Mouse (Mus musculus) c-Kit-positive CD71-positive TER-119-negative erythroid progenitor cells, embryonic 14.5 days (primary cell): ENCODE measurements around the gene Capn15.
A peak's percentile ranks its signal among the peaks of the same experiment; 100 is the strongest.

Experiments used
- DNase-seq: peaks from one replicate; pipeline ENCODE4 v3.0.0-alpha.2; 2013; ENCODE audit warnings: low read depth

Gene Capn15

DNA sequence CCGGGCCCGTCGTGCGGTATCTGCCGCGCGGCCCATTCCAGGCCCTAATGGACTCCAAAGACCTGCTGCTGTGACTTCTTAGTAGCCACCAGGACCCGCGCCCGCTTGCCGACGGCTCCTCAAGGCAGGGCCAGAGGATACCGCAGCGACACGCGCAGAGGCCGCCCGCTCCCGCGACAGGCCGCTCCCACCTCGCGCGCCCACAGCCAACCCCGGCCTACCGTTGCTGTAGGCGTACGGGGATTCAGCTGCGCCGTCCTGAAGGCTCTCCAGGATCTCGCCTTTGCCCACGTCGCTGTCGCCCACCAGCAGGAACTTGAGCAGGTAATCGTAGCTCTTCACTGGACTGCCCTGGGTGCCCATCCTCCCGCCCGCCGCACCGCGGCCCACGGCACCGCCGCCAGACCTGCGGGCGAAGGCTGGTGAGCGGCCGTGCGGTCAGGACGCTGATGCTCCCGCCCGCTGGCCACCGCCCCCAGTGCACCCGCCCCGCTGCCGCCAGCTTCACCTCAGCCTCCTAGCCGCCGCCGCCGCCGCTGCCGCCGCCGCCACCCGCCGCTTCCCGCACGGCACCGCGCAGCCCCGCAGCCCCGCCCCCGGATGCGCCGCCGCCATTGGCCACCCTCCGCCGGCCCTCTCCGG is 66.3 kb downstream of the Capn15 start, which contains the start of gene Rab40c:
Gene Rab40c (minus strand): TSS at position 584 of the 642 bp plus-strand sequence.
- peak; percentile 53 for DNase-seq

DNA sequence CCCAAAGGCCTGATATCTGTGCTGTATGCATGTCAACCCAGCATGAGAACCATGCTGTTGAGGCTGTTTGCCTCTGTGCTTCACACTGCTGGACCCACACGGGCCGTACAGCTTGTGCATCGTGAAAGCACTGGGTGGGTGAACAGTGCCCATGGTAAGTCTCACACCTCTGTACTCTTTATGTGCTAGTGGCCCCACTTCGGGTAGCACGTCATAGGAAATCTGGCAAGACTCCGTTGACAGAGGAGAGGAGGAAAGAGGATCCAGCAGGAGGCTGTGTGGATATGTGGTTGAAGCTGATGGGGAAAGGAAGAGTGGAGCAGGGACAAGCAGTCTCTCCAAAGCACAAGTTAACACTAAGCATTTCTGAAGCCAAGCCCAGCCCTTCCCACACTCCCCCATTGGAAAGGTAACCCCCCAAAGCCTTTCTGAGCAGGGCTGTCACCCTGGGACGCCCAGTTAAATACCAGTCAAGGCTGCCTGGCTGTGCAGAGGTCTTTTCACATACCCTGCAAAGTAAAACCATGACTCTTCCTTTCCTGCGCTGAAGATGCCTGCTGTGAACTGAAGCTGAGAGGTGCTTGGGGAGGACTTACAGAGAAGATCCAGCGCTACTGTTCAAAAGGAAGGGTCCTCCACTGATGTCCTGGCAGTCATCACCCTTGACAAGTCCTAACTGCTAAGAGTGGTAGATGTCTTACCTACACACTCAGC is 67.4 kb downstream of the Capn15 start:
- no peak for DNase-seq

DNA sequence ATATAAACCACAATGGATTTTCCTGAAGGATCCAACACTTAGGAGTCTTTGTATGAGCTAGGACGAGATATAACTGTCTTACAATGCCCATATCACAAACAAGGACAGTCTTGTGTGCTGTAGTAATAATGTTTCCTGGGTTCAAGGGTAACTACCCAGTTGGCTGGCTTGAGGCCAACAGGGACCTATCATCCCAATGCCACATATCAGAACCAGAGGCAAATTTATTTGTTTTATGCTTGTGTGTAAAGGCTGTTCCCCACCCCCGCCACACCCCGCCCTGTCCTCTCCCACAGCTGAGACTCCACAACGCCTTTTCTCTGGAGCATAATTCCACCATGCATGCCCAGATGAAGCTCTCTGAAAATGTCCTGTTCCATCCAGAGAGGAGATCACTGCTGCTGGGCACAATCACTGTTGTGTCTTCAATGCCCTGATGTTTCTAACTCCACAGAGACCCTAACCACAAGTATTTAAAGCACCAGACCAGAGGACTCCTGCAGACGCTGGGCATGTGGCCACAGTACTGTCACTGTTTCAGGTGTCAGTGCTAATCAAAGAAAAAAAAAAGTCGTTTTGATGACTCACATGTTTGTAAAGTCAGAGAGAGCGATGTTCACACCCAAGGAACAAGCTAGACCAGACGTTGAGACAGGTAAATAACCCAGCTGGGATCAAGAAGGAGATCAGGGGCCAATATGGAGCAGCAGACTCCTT is 68.5 kb downstream of the Capn15 start:
- DNase-seq, result no peak

DNA sequence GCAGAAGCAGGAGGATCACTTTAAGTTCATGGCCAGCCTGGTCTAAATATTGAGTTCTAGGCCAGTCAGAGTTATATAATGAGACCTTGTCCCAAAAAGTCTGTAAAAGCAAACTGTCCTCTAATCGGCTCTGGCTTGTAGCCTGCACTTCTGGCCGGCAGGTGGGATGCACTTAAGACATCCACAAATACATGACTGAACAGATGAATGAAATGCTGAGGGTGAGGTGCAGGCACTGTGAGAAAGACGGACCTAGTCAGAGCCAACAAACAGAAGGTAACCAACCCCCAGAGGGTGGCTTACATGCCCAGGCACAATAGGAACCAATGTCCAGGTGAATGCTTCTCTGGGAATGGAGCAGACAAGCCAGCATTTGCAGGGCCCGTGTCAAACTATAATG is 71.3 kb downstream of the Capn15 start:
- DNase-seq, result no peak

DNA sequence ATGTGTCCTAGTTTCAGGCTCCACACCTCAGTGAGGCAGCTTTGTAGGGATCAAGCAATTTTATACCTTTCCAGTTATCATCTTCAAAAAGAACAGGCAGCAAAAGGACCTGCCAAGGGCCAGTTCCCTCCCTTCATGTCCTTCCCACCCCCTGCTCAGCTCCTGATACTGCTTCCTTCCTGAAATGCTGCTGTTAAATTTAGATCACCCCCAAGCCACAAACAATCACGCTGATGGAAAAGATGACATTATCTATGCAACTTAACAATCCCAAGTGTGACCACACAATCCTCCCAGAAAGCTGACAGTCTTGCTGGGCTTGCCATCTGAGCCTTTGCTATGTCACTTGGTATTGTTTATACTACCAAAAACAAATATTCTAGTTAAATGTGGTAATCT is 71.7 kb downstream of the Capn15 start:
- DNase-seq, result no peak

DNA sequence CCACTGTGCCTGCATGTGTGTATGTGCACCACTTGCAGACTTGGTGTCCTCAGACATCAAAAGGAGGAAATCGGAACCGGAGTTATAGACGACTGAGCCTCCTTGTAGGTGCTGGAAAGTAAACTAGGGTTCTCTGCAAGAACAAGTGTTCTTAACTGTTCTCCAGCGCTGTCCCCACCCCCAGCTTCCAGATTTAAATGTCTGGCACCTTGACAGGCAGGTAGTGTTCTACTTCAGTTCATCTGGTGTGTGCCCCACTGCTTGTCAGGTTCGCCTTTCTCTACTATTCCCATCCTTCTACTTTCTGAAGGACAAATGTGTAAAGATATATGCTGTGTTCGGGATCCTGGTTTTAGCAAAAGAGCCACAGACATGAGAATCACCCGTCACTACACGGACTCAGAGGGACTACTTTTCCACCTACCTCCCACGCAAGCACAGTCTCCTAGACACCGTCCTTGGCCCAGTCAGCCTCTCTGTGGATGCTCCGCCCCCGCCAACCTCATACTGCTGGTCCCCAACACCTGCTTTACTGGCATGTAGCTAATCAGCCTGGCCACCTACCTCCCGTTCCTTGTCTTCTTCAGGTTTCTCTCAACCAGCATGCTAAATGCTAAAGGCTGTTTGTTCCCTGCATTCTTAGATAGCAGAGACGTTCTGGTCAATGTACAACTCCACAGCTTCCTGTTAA is 72.3 kb downstream of the Capn15 start:
- DNase-seq, result no peak

DNA sequence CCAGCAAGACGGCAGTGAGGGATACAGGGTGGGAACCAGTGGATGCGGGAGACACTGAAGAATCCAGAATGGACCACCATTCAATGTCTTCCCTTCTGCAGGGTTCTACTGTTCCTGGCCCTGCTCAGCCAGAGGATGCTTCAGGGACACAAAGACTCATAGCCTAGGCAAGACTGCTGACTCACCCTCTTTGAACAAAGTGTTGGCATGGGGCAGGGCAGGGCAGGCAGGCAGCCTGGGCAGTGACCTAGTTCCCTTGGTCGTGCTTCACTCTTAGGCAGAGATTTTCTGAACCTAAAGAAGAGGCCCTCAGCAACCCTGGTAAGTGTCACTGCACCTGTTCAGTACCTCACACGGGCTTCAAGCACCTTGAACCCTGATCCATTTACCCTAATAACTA is 73.8 kb downstream of the Capn15 start:
- no peak for DNase-seq
